ENCODE assay signal across 20 mouse cellular contexts in the genomic region with DNA sequence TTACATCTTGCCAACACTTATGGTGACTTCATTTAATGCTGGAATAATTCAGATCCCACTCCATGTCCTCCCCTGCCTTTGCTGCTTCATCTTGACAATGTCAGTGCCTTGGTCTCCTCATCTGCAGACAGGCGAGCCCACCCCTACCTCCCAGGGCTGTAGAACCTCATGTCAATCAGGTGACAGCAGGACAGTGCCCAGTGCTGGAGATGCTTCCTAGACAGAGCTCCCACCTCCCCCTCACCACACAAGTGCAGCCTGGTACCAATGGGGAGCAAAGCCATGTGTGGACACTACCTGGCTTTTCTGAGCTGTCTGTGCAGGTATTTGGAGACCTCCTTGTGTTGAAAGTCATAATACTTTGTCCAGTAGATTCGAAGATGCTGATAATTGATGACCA. TPM values are rescaled to one million over a fixed set of nuclear protein-coding genes. Genes with fewer than 3 reads are reported as not detected.
"Had no signal": no experiment of that assay in that cellular context is flagged by ENCODE, and none has a peak within 500 bp of the region (broad histone marks: within the 10 kb centered on the region; RNA-seq: fewer than 3 reads in every experiment).

No protein-coding gene starts in this region.

RNA-seq across cellular contexts. Expression of a gene that starts 8.6 kb away (rescaled TPM):
- polyA plus RNA-seq: embryonic facial prominence, embryonic 10.5 days; embryonic facial prominence, embryonic 11.5 days; erythroblast, embryonic 14.5 days; forebrain, embryonic 10.5 days; forebrain, embryonic 11.5 days; forebrain, embryonic 12.5 days; forebrain, embryonic 14.5 days; forebrain, embryonic 16.5 days had no signal

RNA-seq across cellular contexts. Expression of a gene that starts 17.6 kb away (rescaled TPM):
- polyA plus RNA-seq: cerebellum, adult 2 months; cortical plate, adult 2 months; embryonic facial prominence, embryonic 10.5 days; embryonic facial prominence, embryonic 11.5 days; embryonic facial prominence, embryonic 12.5 days; embryonic facial prominence, embryonic 13.5 days; embryonic facial prominence, embryonic 14.5 days; embryonic facial prominence, embryonic 15.5 days; erythroblast, embryonic 14.5 days; forebrain, embryonic 10.5 days; forebrain, embryonic 11.5 days; forebrain, embryonic 12.5 days; forebrain, embryonic 13.5 days; forebrain, embryonic 14.5 days; forebrain, embryonic 15.5 days; forebrain, embryonic 16.5 days; forebrain, postnatal 0 days; frontal cortex, adult 2 months; gonadal fat pad, adult 2 months; heart, adult 2 months had no signal

RNA-seq across cellular contexts. Expression of a gene that starts 28.5 kb away (rescaled TPM):
- polyA plus RNA-seq: erythroblast, embryonic 14.5 days had no signal

RNA-seq across cellular contexts. Expression of a gene that starts 31.6 kb away (rescaled TPM):
- polyA plus RNA-seq: cerebellum, adult 2 months; cortical plate, adult 2 months; embryonic facial prominence, embryonic 10.5 days; embryonic facial prominence, embryonic 11.5 days; embryonic facial prominence, embryonic 12.5 days; embryonic facial prominence, embryonic 13.5 days; erythroblast, embryonic 14.5 days; forebrain, embryonic 10.5 days; forebrain, embryonic 11.5 days; forebrain, embryonic 12.5 days; forebrain, embryonic 13.5 days; forebrain, embryonic 14.5 days; forebrain, embryonic 15.5 days; forebrain, embryonic 16.5 days; forebrain, postnatal 0 days; frontal cortex, adult 2 months; gonadal fat pad, adult 2 months; heart, adult 2 months had no signal

RNA-seq across cellular contexts. Expression of a gene that starts 35.5 kb away (rescaled TPM):
- polyA plus RNA-seq: cerebellum, adult 2 months; cortical plate, adult 2 months; embryonic facial prominence, embryonic 10.5 days; embryonic facial prominence, embryonic 11.5 days; embryonic facial prominence, embryonic 12.5 days; embryonic facial prominence, embryonic 13.5 days; embryonic facial prominence, embryonic 14.5 days; embryonic facial prominence, embryonic 15.5 days; erythroblast, embryonic 14.5 days; forebrain, embryonic 10.5 days; forebrain, embryonic 11.5 days; forebrain, embryonic 12.5 days; forebrain, embryonic 13.5 days; forebrain, embryonic 15.5 days; forebrain, embryonic 16.5 days; gonadal fat pad, adult 2 months; heart, adult 2 months had no signal
